Mouse (Mus musculus): ENCODE results near the gene Rrbp1. TPM values are rescaled to one million over a fixed set of nuclear protein-coding genes. Genes with fewer than 3 reads are reported as not detected.

Rrbp1 gene
- total and polyA plus RNA-seq, 3 experiments: 56.7 to 128 (median 127) TPM

- TF ChIP-seq E2F4 (IDR thresholded peaks at IDR 0.05; ENCODE audit: borderline replicate concordance, low read depth, low read length) (no peak), MAFK (IDR thresholded peaks at IDR 0.05; ENCODE audit: borderline replicate concordance, low read depth, low read length) (no peak), GABPA (IDR thresholded peaks at IDR 0.05; ENCODE audit: low read depth, low read length) (no peak), GATA1 (IDR thresholded peaks at IDR 0.05; ENCODE audit: low read depth, low read length) (no peak), MEF2A (IDR thresholded peaks at IDR 0.05; ENCODE audit: extremely low read depth, insufficient replicate concordance, low read depth, low read length, poor library complexity, severe bottlenecking) (no peak), RAD21 (IDR thresholded peaks at IDR 0.05; ENCODE audit: low read depth, low read length) (no peak), TCF12 (IDR thresholded peaks at IDR 0.05; ENCODE audit: low read depth, low read length) (no peak), MYB (IDR thresholded peaks at IDR 0.05; ENCODE audit: low read depth, low read length) (no peak), CTCF (IDR thresholded peaks at IDR 0.05 in 2 of 3, conservative IDR thresholded peaks at IDR 0.05 in 1 of 3; ENCODE audit: control insufficient read depth in 1 of 3, insufficient read depth in 1 of 3, low read depth in 2 of 3, low read length in 3 of 3, poor library complexity in 1 of 3, severe bottlenecking in 1 of 3) (no peak), MXI1 (IDR thresholded peaks at IDR 0.05; ENCODE audit: low read depth, low read length) (no peak), MAZ (IDR thresholded peaks at IDR 0.05; ENCODE audit: low read depth, low read length) (no peak), ZKSCAN1 (IDR thresholded peaks at IDR 0.05; ENCODE audit: low read depth, low read length) (no peak), UBTF (IDR thresholded peaks at IDR 0.05; ENCODE audit: borderline replicate concordance, insufficient read depth, low read depth, low read length) (no peak)
- no peak for DNase-seq (ENCODE audit: low read depth, low spot score)
- H3K27me3 ChIP-seq (ENCODE audit: control insufficient read depth in 1 of 2, insufficient read depth in 2 of 2, low read length in 2 of 2): no peaks in the 10 kb centered on the region
- H3K9me3 ChIP-seq (replicated peaks; ENCODE audit: insufficient read depth, low read length): no peaks in the 10 kb centered on the region
- peaks cover 0 to 10% of the 10 kb centered on the region in 2 experiments; a peak in 2 of 4 replicates for H3K36me3 ChIP-seq (ENCODE audit: control insufficient read depth in 1 of 2, insufficient read depth in 2 of 2, low read length in 2 of 2)
- no peak overlapping the region for H3K4me3 ChIP-seq (ENCODE audit: control insufficient read depth in 1 of 2, insufficient read depth in 1 of 2, low read depth in 2 of 2, low read length in 2 of 2)
- no peak overlapping the region for H3K27ac ChIP-seq (ENCODE audit: control insufficient read depth, low read depth, low read length)
- H3K79me2 ChIP-seq (ENCODE audit: control insufficient read depth, insufficient read depth, low read length, poor library complexity): peaks cover 21% of the 10 kb centered on the region
- no peak overlapping the region for H3K9ac ChIP-seq (ENCODE audit: control insufficient read depth, low read depth, low read length, poor library complexity, severe bottlenecking)
- no peaks in the 10 kb centered on the region; a peak in 3 of 4 replicates for H3K4me1 ChIP-seq (ENCODE audit: control insufficient read depth in 1 of 2, insufficient read depth in 2 of 2, low read length in 2 of 2)
Measured at GRCm38 (mm10) chr2:143988016-143988415, 23.0 kb downstream of the Rrbp1 start.

DNA sequence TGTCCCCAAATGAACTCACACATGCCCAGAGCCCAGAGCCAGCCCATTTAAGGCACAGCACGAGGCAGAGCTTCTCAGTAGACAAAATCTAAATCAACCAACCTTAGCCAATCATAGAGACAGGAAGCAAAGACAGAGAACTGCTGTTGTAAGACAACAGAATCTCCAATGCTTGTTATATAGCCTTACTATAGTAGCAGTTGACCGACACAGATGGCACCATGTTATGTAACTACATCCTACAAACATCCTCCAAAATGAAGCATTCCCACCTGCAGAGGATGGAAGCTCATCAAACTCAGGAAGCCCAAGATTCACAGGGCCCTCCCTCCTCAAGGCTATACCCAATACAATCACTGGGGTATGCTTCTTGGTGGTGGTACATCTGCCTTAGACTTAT, 23.6 kb downstream of the Rrbp1 start:
- Histone ChIP-seq H3K27ac (ENCODE audit: control insufficient read depth, low read depth, low read length) (no peak overlapping the region), H3K4me1 (ENCODE audit: control insufficient read depth in 1 of 2, insufficient read depth in 2 of 2, low read length in 2 of 2) (no peaks in the 10 kb centered on the region; a peak in 3 of 4 replicates), H3K9me3 (replicated peaks; ENCODE audit: insufficient read depth, low read length) (no peaks in the 10 kb centered on the region), H3K9ac (ENCODE audit: control insufficient read depth, low read depth, low read length, poor library complexity, severe bottlenecking) (no peak overlapping the region), H3K4me3 (ENCODE audit: control insufficient read depth in 1 of 2, insufficient read depth in 1 of 2, low read depth in 2 of 2, low read length in 2 of 2) (no peak overlapping the region), H3K27me3 (ENCODE audit: control insufficient read depth in 1 of 2, insufficient read depth in 2 of 2, low read length in 2 of 2) (no peaks in the 10 kb centered on the region), H3K79me2 (ENCODE audit: control insufficient read depth, insufficient read depth, low read length, poor library complexity) (peaks cover 17% of the 10 kb centered on the region), H3K36me3 (ENCODE audit: control insufficient read depth in 1 of 2, insufficient read depth in 2 of 2, low read length in 2 of 2) (peaks cover 0 to 10% of the 10 kb centered on the region in 2 experiments; a peak in 2 of 4 replicates)
- DNase-seq (ENCODE audit: low read depth, low spot score): no peak
- TF ChIP-seq MAZ (IDR thresholded peaks at IDR 0.05; ENCODE audit: low read depth, low read length) (no peak), POLR2A (IDR thresholded peaks at IDR 0.05; ENCODE audit: control insufficient read depth in 1 of 2, insufficient read depth in 1 of 2, low read depth in 1 of 2, low read length in 2 of 2, poor library complexity in 1 of 2) (no peak), MAFK (IDR thresholded peaks at IDR 0.05; ENCODE audit: borderline replicate concordance, low read depth, low read length) (no peak), RCOR1 (IDR thresholded peaks at IDR 0.05; ENCODE audit: low read depth, low read length) (no peak), MXI1 (IDR thresholded peaks at IDR 0.05; ENCODE audit: low read depth, low read length) (no peak), ETS1 (IDR thresholded peaks at IDR 0.05; ENCODE audit: low read depth, low read length) (no peak), TCF12 (IDR thresholded peaks at IDR 0.05; ENCODE audit: low read depth, low read length) (no peak), NELFE (IDR thresholded peaks at IDR 0.05; ENCODE audit: low read depth, low read length) (no peak), TBP (IDR thresholded peaks at IDR 0.05; ENCODE audit: low read depth, low read length) (no peak), POLR2AphosphoS2 (IDR thresholded peaks at IDR 0.05; ENCODE audit: low read length) (no peak), TAL1 (IDR thresholded peaks at IDR 0.05; ENCODE audit: low read length) (no peak), MYB (IDR thresholded peaks at IDR 0.05; ENCODE audit: low read depth, low read length) (no peak), CTCF (IDR thresholded peaks at IDR 0.05 in 2 of 3, conservative IDR thresholded peaks at IDR 0.05 in 1 of 3; ENCODE audit: control insufficient read depth in 1 of 3, insufficient read depth in 1 of 3, low read depth in 2 of 3, low read length in 3 of 3, poor library complexity in 1 of 3, severe bottlenecking in 1 of 3) (no peak), MYC (IDR thresholded peaks at IDR 0.05; ENCODE audit: low read depth, low read length) (no peak), USF1 (IDR thresholded peaks at IDR 0.05; ENCODE audit: low read depth, low read length) (no peak), E2F4 (IDR thresholded peaks at IDR 0.05; ENCODE audit: borderline replicate concordance, low read depth, low read length) (no peak), CHD1 (IDR thresholded peaks at IDR 0.05; ENCODE audit: low read depth, low read length) (no peak), ZNF384 (IDR thresholded peaks at IDR 0.05; ENCODE audit: low read depth, low read length) (no peak)
